Mouse (Mus musculus) CH12.LX (cell line): ENCODE data around the gene Taf5l.

Experiments used
- CTCF ChIP-seq, 2 experiments: IDR thresholded peaks in 1 of 2; conservative IDR thresholded peaks in 1 of 2; 2 replicates each; pipeline ENCODE4 v1.5.1; 2011 to 2012; ENCODE audit warnings: low read depth in 2 of 2, low read length in 2 of 2, improper control_type of control experiment in 1 of 2, inconsistent platforms in 1 of 2, mild to moderate bottlenecking in 1 of 2, moderate library complexity in 1 of 2
- JUN ChIP-seq: IDR thresholded peaks from 2 replicates; pipeline ENCODE4 v1.6.1; 2011; ENCODE audit warnings: low read depth, mild to moderate bottlenecking, low read length, improper control_type of control experiment, moderate library complexity; ENCODE audit not compliant: insufficient read depth
- MAX ChIP-seq: IDR thresholded peaks from 2 replicates; pipeline ENCODE4 v1.6.1; 2011; ENCODE audit warnings: low read length, improper control_type of control experiment
- UBTF ChIP-seq: IDR thresholded peaks from 2 replicates; pipeline ENCODE4 v1.6.1; 2012; ENCODE audit warnings: low read depth, mild to moderate bottlenecking, inconsistent platforms, low read length, improper control_type of control experiment, moderate library complexity
- ZKSCAN1 ChIP-seq: IDR thresholded peaks from 2 replicates; pipeline ENCODE4 v1.6.1; 2012; ENCODE audit warnings: low read depth, inconsistent platforms, low read length, improper control_type of control experiment, borderline replicate concordance

DNA sequence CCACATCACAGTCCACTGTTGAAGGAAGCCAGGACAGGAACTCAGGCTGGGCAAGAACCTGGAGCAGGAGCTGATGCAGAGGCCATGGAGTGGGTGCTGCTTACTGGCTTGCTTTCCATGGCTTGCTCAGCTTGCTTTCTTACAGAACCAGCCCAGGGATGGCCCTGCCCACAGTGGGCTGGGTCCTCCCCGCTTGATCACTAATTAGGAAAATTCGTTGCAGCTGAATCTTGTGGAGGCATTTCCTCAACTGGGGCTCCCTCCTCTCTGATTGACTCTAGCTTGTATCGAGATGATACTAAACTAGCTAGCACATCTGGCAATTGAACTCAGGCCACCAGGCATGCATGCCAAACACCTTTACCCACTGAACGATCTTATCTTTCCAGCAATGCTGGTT lies 18.2 kb upstream of the Taf5l start:
- TF ChIP-seq CTCF (conservative IDR thresholded peaks at IDR 0.05 in 1 of 2, IDR thresholded peaks at IDR 0.05 in 1 of 2; ENCODE audit: low read depth in 2 of 2, low read length in 2 of 2) (no peak), ZKSCAN1 (no peak), UBTF (no peak), MAX (no peak), JUN (no peak)
